Mouse (Mus musculus) right cerebral cortex, postnatal 36 days (tissue): Measurements from ENCODE around the gene Gm10770.
A peak's percentile ranks its signal among the peaks of the same experiment; 100 is the strongest.
"Not testable (repeated sequence)": the region's sequence is repeated elsewhere in the genome, so short reads cannot be mapped to it uniquely, and the experiment has no call there.

ENCODE experiments used
- DNase-seq, 2 experiments: peaks; one replicate each; pipeline ENCODE4 v3.0.0; 2022; ENCODE audit warnings: low spot score in 2 of 2, mixed read lengths in 1 of 2

Gene Gm10770

DNA sequence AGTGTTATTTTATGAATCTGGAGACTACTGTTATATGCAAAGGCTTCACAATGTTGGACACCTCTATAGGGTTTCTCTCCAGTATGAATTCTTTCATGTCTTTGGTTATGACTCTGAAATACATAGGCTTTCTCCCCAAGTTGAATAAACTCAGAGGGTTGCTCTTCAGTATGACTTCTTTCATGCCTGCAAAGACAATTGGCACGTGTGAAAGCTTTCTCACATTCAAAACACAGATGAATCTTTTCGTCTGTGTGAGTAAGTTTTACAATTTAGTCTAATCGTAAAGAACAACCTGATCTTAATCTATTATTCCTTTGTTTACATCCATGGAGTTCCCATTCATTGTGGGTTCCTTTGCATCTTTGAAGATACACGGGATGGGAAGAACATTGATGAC, at the start of gene Gm10770:
Gm10770 (minus strand) TSS at position 101 of the 400 bp plus-strand sequence.
- not testable (repeated sequence) for DNase-seq

- DNase-seq, result not testable (repeated sequence)
These were observed 43.8 kb upstream of the Gm10770 start for GRCm38 (mm10) chr2:150223263-150223662.

DNA sequence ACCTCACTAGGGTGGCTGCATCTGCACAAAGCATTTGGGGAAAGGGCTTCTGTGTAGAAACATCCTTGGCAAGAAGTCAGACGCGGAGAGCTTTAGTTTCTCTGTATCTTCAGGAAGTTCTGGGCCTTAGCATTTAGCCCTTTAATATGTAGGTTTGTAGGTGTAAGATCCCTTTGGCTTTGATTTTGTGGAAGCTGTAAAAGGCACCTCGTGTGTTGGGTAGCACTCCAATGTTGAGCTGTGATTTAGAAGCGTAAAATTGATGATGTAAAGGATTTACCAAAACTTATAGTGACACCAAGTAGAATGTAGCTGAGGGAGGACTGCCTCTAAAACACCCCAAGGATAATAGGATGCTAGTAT, 38.9 kb upstream of the Gm10770 start:
- DNase-seq, result not testable (repeated sequence)

- DNase-seq, result peak; percentile 84 to 90
These were observed 38.3 kb upstream of the Gm10770 start, which contains the start of gene Zfp937 for GRCm38 (mm10) chr2:150217600-150218362. Zfp937 (plus strand) TSS chr2:150218073.

- DNase-seq, result not testable (repeated sequence)
These were observed 2.1 kb upstream of the Gm10770 start, which contains the start of gene Gm14139 for GRCm38 (mm10) chr2:150181570-150181999. Gm14139 (plus strand) TSS chr2:150181755.

DNA sequence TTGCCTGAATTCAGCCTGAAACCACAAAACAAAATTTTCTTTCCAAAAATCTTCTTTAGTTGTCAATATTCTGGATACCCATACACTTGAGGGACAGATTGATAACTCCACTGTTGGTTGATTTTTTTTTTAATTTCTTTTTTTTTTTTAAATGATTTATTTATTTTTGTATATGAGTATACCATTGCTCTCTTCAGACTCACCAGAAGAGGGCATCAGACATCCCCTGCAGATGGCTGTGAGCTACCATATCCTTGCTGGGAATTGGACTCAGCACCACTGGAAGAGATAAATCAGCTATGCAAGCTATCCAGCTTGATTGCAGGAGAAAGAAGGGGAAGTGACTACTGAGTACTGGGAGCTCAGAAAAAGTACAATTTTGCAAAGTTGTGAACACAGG, 1.6 kb upstream of the Gm10770 start:
- not testable (repeated sequence) for DNase-seq

GRCm38 (mm10) chr2:150173833-150174232, 5.6 kb downstream of the Gm10770 start:
- no peak for DNase-seq

DNA sequence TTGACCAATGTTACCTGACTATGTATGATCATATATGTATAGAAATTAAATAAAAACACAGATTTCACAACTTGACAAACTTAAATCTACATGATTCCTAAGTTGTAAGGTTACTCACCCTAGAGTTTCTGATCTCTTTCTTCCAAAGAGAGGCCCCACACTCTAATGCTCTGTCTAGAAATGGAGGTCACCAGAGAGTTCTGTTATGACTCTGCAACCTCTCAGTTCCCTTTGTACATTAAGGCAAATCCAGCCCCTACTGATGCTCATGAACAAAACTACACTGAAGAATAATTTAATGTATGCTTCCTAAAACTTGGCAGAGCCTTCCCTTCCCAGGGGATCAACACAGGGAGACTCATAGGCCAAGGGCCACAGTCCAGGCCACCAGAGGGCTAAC, 12.8 kb downstream of the Gm10770 start:
- no peak for DNase-seq

DNA sequence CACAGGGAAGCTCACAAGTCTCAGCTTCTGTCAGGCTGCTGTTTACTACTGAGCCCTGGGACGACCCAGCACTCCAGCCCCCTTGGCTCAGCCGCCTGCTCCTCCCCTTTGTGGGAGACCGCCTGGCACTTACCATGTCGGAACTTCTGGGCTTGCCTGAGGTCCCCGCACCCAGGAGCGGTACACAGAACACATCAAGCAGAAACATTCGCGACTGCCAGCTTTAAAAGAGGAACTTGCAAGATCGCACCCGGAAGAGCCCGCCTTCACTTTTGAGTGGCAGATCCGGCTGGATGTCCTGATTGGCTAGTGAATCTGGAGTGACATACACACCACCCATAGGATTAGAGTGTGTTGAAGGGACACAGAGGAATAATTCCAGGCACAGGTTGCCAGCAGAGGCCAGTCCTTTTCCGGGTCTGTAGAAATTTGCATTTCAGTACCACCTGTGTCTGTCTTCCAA, 43.0 kb downstream of the Gm10770 start, which contains the start of gene Zfp120:
Zfp120 (minus strand) TSS at position 274 of the 463 bp plus-strand sequence.
- DNase-seq, result peak; percentile 84 to 93

- no peak for DNase-seq
These were observed 46.7 kb downstream of the Gm10770 start for GRCm38 (mm10) chr2:150132773-150133172.

- DNase-seq, result not testable (repeated sequence)
These were observed 47.5 kb downstream of the Gm10770 start for GRCm38 (mm10) chr2:150132002-150132401.
